Mouse (Mus musculus) testis, adult 2 months (tissue): ENCODE data around the gene Wdr90. TPM values are rescaled to one million over a fixed set of nuclear protein-coding genes. Genes with fewer than 3 reads are reported as not detected.

Source experiments
- H3K27ac ChIP-seq: fragments of 200-500 bp; 2 replicates; pipeline ENCODE4 v1.5.1; 2012; ENCODE audit warnings: low read depth, low read length; ENCODE audit not compliant: control insufficient read depth, insufficient read depth
- H3K27me3 ChIP-seq: fragments of 200-500 bp; 2 replicates; pipeline ENCODE4 v1.6.1; 2012; ENCODE audit warnings: mild to moderate bottlenecking, low read length, moderate library complexity; ENCODE audit not compliant: control insufficient read depth, insufficient read depth
- H3K36me3 ChIP-seq: fragments of 200-500 bp; 2 replicates; pipeline ENCODE4 v1.6.1; 2012; ENCODE audit warnings: mild to moderate bottlenecking, low read length; ENCODE audit not compliant: control insufficient read depth, insufficient read depth
- H3K4me1 ChIP-seq: fragments of 200-500 bp; 2 replicates; pipeline ENCODE4 v1.6.1; 2012; ENCODE audit warnings: low read length; ENCODE audit not compliant: control insufficient read depth, insufficient read depth
- H3K4me3 ChIP-seq: fragments of 200-500 bp; 2 replicates; pipeline ENCODE4 v1.5.1; 2012; ENCODE audit warnings: low read depth, mild to moderate bottlenecking, low read length, moderate library complexity, mixed read lengths; ENCODE audit not compliant: control insufficient read depth
- CTCF ChIP-seq: fragments of 200-500 bp; IDR thresholded peaks from 2 replicates; pipeline ENCODE4 v1.5.1; 2012; ENCODE audit warnings: low read depth, mild to moderate bottlenecking, inconsistent platforms, low read length, moderate library complexity; ENCODE audit not compliant: control insufficient read depth, insufficient read depth, insufficient replicate concordance
- POLR2A ChIP-seq: fragments of 200-500 bp; IDR thresholded peaks from 2 replicates; pipeline ENCODE4 v1.6.1; 2012; ENCODE audit warnings: low read depth, mild to moderate bottlenecking, inconsistent platforms, low read length, moderate library complexity; ENCODE audit not compliant: control insufficient read depth
- polyA plus RNA-seq: library from polyadenylated mRNA; depleted of rRNA; stranded (reverse); fragments of >200 nt; gene quantifications from 2 replicates; pipeline ENCODE4 v1.2.3, GENCODE M21; 2012; rRNA removed

The Wdr90 gene
- polyA plus RNA-seq, 1 experiment: 49.9 TPM

DNA sequence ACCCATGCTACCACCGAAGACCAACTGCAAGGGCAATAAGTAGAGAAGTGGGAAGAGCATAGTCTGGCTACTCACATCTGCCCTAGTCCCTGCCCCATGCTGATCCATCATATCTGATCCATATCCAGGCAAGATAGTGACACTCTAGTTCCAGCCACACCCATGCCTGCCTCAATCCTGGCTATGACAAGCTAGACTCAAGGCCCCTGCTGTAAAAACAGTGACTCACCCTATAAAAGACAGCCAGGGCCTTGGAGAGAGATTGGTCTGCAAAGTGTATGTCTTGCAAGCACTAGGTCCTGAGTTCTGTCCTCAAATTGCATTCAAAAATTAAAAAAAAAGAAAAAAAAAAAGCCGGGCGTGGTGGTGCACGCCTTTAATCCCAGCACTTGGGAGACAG is 54.8 kb downstream of the Wdr90 start:
- Histone ChIP-seq H3K4me3 (no peak overlapping the region), H3K4me1 (peaks cover 9% of the 10 kb centered on the region), H3K36me3 (no peaks in the 10 kb centered on the region), H3K27ac (no peak overlapping the region), H3K27me3 (no peaks in the 10 kb centered on the region)
- TF ChIP-seq POLR2A: no peak
- TF ChIP-seq CTCF: no peak

DNA sequence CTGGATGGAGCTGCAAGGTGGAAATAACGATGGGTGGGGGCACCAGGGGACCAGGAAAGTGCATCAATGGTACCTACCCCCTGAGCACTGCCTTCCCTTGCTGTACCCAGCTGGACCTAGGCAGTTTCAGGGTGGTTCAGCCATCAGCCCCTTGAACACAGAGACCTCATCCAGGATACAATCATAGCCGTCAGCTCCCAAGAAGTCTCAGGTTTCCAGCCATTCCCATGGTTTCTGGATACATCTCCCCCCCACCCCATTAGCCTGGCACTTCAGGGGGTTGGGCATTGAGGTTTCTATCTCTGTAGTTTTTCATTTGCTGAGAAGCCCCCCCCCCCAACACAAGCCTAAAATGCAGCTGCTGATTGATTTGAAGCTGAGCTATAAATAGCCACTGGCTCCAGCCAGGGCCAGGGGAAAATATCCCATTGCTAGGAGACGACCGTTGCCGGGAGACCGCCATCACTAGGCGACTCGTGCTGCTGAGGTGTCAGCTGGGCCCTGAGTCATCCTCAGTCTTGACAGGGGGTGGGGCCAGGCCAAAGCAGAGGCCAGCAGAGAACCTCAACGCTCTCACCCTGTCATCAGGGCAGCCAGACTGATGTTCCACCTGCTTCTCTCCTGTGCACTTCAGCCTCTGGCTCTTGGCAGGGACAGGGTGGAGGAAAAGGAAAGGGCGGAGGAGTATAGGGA is 58.3 kb downstream of the Wdr90 start:
- no peaks in the 10 kb centered on the region; the same call in 1 of the 2 replicates for H3K4me1 ChIP-seq
- H3K4me3 ChIP-seq: peak overlapping the region; percentile 71
- H3K27me3 ChIP-seq: no peaks in the 10 kb centered on the region
- no peaks in the 10 kb centered on the region for H3K36me3 ChIP-seq
- no peak overlapping the region for H3K27ac ChIP-seq
- TF ChIP-seq POLR2A (no peak; the same call in 1 of the 2 replicates), CTCF (no peak)

DNA sequence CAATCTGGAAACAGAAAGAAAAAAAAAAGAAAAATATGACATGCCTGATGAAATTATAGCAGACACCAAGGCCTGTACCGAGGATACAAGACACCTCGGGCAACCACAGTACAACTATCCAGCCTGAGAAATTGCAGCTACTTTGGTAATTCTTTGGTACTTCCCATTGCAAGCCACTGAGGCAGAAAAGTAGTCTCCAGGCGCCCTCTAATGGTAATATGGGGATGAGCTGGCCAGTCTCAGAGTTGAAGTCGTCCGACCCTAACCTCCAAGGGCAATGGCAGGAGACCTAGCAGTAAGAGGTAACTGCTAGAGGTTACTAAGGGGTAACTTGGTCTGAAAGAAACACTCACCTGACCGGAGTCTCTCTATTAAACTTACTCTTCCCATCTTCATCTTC is 60.3 kb downstream of the Wdr90 start:
- Histone ChIP-seq H3K4me3 (no peak overlapping the region), H3K36me3 (no peaks in the 10 kb centered on the region), H3K27me3 (no peaks in the 10 kb centered on the region), H3K4me1 (peaks cover 12% of the 10 kb centered on the region), H3K27ac (no peak overlapping the region)
- no peak for TF ChIP-seq POLR2A
- peak; percentile 41; the same call in 1 of the 2 replicates for TF ChIP-seq CTCF

DNA sequence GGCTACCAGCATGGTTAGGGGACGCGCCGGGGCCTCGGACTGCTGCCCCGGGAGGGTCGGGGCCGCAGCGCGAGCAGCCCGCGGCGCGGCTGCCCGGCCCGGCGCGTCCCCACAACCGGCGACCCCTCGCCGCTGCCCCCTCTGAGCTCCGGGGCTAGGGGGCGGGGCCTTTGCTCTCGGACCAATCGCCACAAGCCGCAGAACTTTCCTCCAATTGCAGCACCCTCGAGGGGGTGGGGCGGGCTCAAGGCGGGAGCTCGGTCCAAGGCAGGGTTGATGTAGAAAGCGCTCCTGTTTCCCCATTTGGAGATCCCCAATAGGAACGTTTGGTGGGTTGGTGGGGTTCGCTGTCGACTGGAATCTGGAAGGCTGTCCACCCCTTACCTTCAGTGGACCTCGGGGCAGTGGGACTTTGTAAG is 64.3 kb downstream of the Wdr90 start, which contains the start of gene Metrn:
Gene Metrn, minus strand, starts transcription at position 186 of the 419 bp plus-strand sequence.
- Histone ChIP-seq H3K36me3 (no peaks in the 10 kb centered on the region), H3K4me1 (peaks cover 23% of the 10 kb centered on the region), H3K27ac (no peak within 1 kb of the TSS), H3K4me3 (peak within 1 kb of the TSS; percentile 75), H3K27me3 (no peaks in the 10 kb centered on the region)
- no peak for TF ChIP-seq CTCF
- peak; percentile 12; the same call in 1 of the 2 replicates for TF ChIP-seq POLR2A

DNA sequence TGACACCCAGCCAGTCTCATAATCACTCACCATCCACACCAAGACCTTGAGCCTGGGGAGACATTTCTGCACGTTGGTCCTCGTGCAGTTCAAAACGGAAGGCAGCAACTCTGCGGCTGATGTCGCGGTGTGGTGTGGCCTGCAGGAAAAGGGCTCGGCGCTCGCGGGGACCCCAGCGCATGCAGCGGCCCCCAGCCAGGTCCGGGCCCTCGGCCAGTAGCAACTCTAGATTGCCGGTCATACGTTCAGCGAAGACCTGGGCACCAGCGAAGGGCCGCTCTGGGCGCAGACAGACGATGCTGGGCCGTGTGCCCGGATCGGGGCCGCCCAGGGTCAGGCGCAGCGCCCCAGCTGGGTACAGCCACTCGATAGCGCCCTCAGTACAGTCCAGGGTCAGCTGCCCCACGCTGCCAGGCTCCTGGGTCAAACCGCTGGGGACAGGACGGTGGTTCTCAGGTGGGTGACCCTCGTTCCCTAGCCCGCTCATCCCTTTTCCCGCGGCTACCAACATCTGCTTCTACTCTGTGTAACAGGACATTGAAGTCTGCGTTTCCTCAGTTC is 65.0 kb downstream of the Wdr90 start:
- H3K4me3 ChIP-seq: peak overlapping the region; percentile 66
- TF ChIP-seq CTCF (no peak), POLR2A (no peak)
- H3K27ac ChIP-seq: no peak overlapping the region
- peaks cover 26% of the 10 kb centered on the region for H3K4me1 ChIP-seq
- H3K36me3 ChIP-seq: no peaks in the 10 kb centered on the region
- no peaks in the 10 kb centered on the region for H3K27me3 ChIP-seq

DNA sequence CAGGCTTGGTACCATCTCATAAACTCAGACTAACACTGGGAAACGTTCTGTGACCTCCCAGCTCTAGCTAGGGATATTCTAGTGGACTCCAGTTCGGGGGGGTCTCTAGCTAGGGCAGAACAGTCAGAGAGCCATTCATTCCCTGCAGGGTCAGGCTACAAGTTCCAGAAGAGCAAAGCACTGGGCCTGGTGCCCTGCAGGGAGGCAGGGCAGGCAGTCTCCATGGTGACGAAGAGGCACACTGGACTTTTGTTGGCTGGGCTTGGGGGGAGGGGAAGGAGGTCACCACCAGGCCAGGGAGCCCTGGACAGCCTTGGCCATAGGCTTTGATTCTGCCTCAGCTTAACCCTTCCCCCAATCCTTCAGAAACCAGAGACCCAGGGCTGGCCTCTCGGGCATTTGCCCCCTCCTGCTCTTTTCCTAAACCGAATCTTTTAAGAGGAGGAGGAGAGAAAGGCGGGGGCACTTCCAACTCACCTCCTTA is 65.7 kb downstream of the Wdr90 start, which contains the start of gene AC134908.4:
Gene AC134908.4, minus strand, starts transcription at position 51 of the 484 bp plus-strand sequence.
- peak within 1 kb of the TSS; percentile 66 for H3K4me3 ChIP-seq
- H3K27ac ChIP-seq: no peak within 1 kb of the TSS
- no peaks in the 10 kb centered on the region for H3K27me3 ChIP-seq
- H3K4me1 ChIP-seq: peaks cover 28% of the 10 kb centered on the region
- TF ChIP-seq POLR2A (no peak), CTCF (no peak)
- no peaks in the 10 kb centered on the region for H3K36me3 ChIP-seq

DNA sequence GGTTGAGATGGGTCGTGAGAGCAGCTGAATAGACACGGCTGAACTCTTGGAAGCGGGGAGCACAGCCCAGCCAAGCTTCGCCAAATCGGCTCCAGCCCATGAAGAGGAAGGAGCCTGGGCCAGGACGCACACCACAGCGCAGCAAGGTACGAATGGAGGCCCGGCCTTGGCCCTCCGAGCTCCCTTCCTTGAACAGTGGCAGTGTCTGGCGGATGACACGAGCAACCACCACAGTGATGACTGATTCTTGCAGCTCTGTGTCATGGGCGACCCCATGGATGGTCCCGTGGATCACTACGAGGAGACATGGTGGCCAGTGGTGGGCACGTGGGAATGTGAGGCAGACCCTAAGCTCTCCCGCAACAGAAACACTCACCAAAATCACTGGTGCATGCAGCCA is 66.3 kb downstream of the Wdr90 start:
- Histone ChIP-seq H3K27me3 (no peaks in the 10 kb centered on the region), H3K4me3 (no peak overlapping the region), H3K36me3 (no peaks in the 10 kb centered on the region), H3K27ac (no peak overlapping the region), H3K4me1 (peaks cover 28% of the 10 kb centered on the region)
- no peak for TF ChIP-seq CTCF
- no peak for TF ChIP-seq POLR2A

Other genes starting within 250 kb of the Wdr90 start
- 0.44 and 0.84 TPM in 2 replicates for gene Gng13, start 144.3 kb downstream of the Wdr90 start, polyA plus RNA-seq
- gene Chtf18, start 134.1 kb downstream of the Wdr90 start, polyA plus RNA-seq: 16.1 and 18.9 TPM in 2 replicates
- 8.3 and 9.8 TPM in 2 replicates for gene Rpusd1, start 133.8 kb downstream of the Wdr90 start, polyA plus RNA-seq
- 0.65 and 1.0 TPM in 2 replicates for gene Mslnl, start 125.5 kb downstream of the Wdr90 start, polyA plus RNA-seq
- 0.63 and 0.82 TPM in 2 replicates for gene Msln, start 107.1 kb downstream of the Wdr90 start, polyA plus RNA-seq
- gene Narfl, start 87.7 kb downstream of the Wdr90 start, polyA plus RNA-seq: 17.9 and 20.3 TPM in 2 replicates
- gene Haghl, start 75.8 kb downstream of the Wdr90 start, polyA plus RNA-seq: 81.1 and 83.4 TPM in 2 replicates
- gene Ccdc78, start 74.9 kb downstream of the Wdr90 start, polyA plus RNA-seq: 1.3 and 1.6 TPM in 2 replicates
- gene Fam173a, start 68.6 kb downstream of the Wdr90 start, polyA plus RNA-seq: 49.8 and 55.5 TPM in 2 replicates
- gene AC134908.4, start 65.8 kb downstream of the Wdr90 start, polyA plus RNA-seq: not detected in 2 replicates
- 19.4 and 21.1 TPM in 2 replicates for gene Metrn, start 64.4 kb downstream of the Wdr90 start, polyA plus RNA-seq
- 6.2 and 7.1 TPM in 2 replicates for gene Fbxl16, start 52.4 kb downstream of the Wdr90 start, polyA plus RNA-seq
- gene Wdr24, start 37.9 kb downstream of the Wdr90 start, polyA plus RNA-seq: 35.8 and 36.0 TPM in 2 replicates
- 16.4 and 18.6 TPM in 2 replicates for gene Jmjd8, start 32.6 kb downstream of the Wdr90 start, polyA plus RNA-seq
- 81.1 and 82.0 TPM in 2 replicates for gene Stub1, start 28.1 kb downstream of the Wdr90 start, polyA plus RNA-seq
- gene Rhbdl1, start 24.2 kb downstream of the Wdr90 start, polyA plus RNA-seq: 2.1 and 2.7 TPM in 2 replicates
- gene Gm20683, start 19.7 kb downstream of the Wdr90 start, polyA plus RNA-seq: 9.0 and 11.2 TPM in 2 replicates
- gene Rhot2, start 16.6 kb downstream of the Wdr90 start, polyA plus RNA-seq: 37.5 and 38.7 TPM in 2 replicates
- gene Mcrip2, start 7.3 kb upstream of the Wdr90 start, polyA plus RNA-seq: 28.2 and 28.8 TPM in 2 replicates
- 49.8 and 56.2 TPM in 2 replicates for gene Mettl26, start 13.6 kb upstream of the Wdr90 start, polyA plus RNA-seq
- gene Wfikkn1, start 19.4 kb upstream of the Wdr90 start, polyA plus RNA-seq: 0.96 and 0.98 TPM in 2 replicates
- gene Rab40c, start 58.2 kb upstream of the Wdr90 start, polyA plus RNA-seq: 30.2 and 31.9 TPM in 2 replicates
- gene Pigq, start 83.4 kb upstream of the Wdr90 start, polyA plus RNA-seq: 21.4 and 24.4 TPM in 2 replicates
- gene Nhlrc4, start 83.5 kb upstream of the Wdr90 start, polyA plus RNA-seq: 0.40 and 0.69 TPM in 2 replicates
- 0.10 and 0.20 TPM in 2 replicates for gene A930017K11Rik, start 91.1 kb upstream of the Wdr90 start, polyA plus RNA-seq
- gene Capn15, start 124.3 kb upstream of the Wdr90 start, polyA plus RNA-seq: 20.1 and 22.1 TPM in 2 replicates
- gene Rab11fip3, start 208.1 kb upstream of the Wdr90 start, polyA plus RNA-seq: 35.2 and 37.5 TPM in 2 replicates
- gene Decr2, start 228.8 kb upstream of the Wdr90 start, polyA plus RNA-seq: 9.8 and 12.0 TPM in 2 replicates
- 5.3 and 5.4 TPM in 2 replicates for gene Nme4, start 234.1 kb upstream of the Wdr90 start, polyA plus RNA-seq